Mouse (Mus musculus) erythroblast, embryonic 14.5 days (primary cell): ENCODE measurements around the gene Tox3.

Experiments
- GATA1 ChIP-seq: IDR thresholded peaks from 2 replicates; pipeline ENCODE4 v1.6.1; 2012; ENCODE audit warnings: low read length, inconsistent platforms, mixed read lengths
- TAL1 ChIP-seq: IDR thresholded peaks from 3 replicates; pipeline ENCODE4 v1.6.1; 2012; ENCODE audit warnings: low read length, inconsistent platforms, mixed read lengths

DNA sequence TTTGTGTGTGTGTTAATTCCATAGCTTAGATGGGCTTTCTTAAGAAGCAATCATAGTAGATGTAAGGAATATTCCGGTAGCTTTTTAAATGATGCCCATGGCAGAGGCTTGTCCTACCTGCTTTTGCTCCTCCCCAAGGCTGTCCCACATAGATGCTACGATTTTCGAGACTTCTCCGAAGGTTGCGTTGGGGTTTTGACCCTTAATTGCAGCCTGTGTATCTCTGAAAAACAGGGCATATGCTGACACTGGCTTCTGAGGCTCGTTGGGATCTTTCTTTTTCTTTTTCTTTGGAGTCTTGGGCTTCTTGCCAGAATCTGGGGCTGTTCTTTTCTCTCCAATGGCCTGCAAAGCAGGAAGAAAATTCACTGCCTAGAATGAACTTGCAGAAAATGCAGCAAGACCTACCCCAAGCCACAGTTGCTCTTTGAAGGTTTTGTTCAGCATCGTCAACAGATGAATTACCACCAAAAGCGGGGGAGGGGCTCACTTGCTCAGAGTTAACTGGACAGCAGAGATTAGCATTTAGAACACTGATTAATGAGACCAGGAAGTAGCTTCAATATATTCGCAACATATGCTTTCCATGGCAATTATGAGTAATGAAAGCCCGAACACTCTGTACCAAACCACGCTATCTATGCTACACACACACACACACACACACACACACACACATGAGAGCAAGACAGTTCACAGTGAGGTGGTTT lies 93.8 kb downstream of the Tox3 start:
- TF ChIP-seq GATA1 (no peak), TAL1 (no peak)
